Mouse (Mus musculus) heart, embryonic 15.5 days (tissue): Measurements from ENCODE around the gene Tfec. TPM values are rescaled to one million over a fixed set of nuclear protein-coding genes. Genes with fewer than 3 reads are reported as not detected.

Experiments
- ATAC-seq: fragments of 200-750 bp; cut with Nextera tagmentation; replicated peaks from 2 replicates; pipeline ENCODE4 v1.8.0; 2017; ENCODE audit warnings: low read depth, moderate TSS enrichment; ENCODE audit not compliant: insufficient number of reproducible peaks, insufficient read depth, low FRiP score
- H3K27ac ChIP-seq: fragments of 300-500 bp; sonication (generic); 2 replicates; pipeline ENCODE4 v1.5.1; 2015; ENCODE audit warnings: mild to moderate bottlenecking, inconsistent platforms
- H3K27me3 ChIP-seq: fragments of 300-500 bp; sonication (generic); 2 replicates; pipeline ENCODE4 v1.6.1; 2015; ENCODE audit warnings: inconsistent platforms
- H3K36me3 ChIP-seq: fragments of 300-500 bp; sonication (generic); 2 replicates; pipeline ENCODE4 v1.6.1; 2015; ENCODE audit warnings: mild to moderate bottlenecking, inconsistent platforms
- H3K4me1 ChIP-seq: fragments of 300-500 bp; sonication (generic); replicated peaks from 2 replicates; pipeline ENCODE4 v1.6.1; 2015; ENCODE audit warnings: inconsistent platforms
- H3K4me2 ChIP-seq: fragments of 300-500 bp; sonication (generic); 2 replicates; pipeline ENCODE4 v1.6.1; 2015; ENCODE audit warnings: inconsistent platforms, mild to moderate bottlenecking, moderate library complexity
- H3K4me3 ChIP-seq: fragments of 300-500 bp; sonication (generic); 2 replicates; pipeline ENCODE4 v1.5.1; 2015; ENCODE audit warnings: mild to moderate bottlenecking, inconsistent platforms
- H3K9ac ChIP-seq: fragments of 300-500 bp; sonication (generic); 2 replicates; pipeline ENCODE4 v1.6.1; 2015; ENCODE audit warnings: mild to moderate bottlenecking, inconsistent platforms
- H3K9me3 ChIP-seq: fragments of 300-500 bp; sonication (generic); replicated peaks from 2 replicates; pipeline ENCODE4 v1.6.1; 2016; ENCODE audit warnings: inconsistent platforms
- WGBS: fragments of 180-500 bp; shearing (Covaris S2); methylation state at CpG from one replicate; pipeline ENCODE4 v1.1.7; 2015; ENCODE audit warnings: mixed read lengths; 5-methylcytosine and 5-hydroxymethylcytosine counted together
- polyA plus RNA-seq: library from polyadenylated mRNA; unstranded; fragments of >200 nt; fragmentation: Nextera tagmentation; extraction: Ambion mirVana; gene quantifications from 2 replicates; pipeline ENCODE4 v1.2.1, GENCODE M21; 2015

Gene Tfec
- polyA plus RNA-seq, 1 experiment from 2014 or later = 0.55 TPM

DNA sequence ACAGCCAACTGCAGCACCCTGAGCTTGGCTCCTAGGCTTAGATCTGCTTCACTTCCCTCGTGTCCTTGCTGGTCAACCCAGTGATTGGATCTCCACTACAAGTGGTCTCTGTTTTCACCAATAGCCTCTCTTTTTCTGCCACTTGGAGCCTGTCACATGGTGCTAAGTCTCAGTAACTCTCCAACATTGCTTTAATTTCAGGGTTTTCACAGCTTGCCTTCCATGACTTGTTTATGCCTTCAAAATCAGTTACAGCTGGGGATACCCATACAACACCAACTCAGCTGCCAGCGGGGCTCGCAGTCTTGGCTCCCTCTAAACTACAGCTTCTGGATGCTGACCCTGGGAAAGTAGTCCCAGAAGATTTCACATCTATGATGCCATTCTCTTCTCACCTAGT, 113.1 kb downstream of the Tfec start:
- H3K9me3 ChIP-seq = no peaks in the 10 kb centered on the region

More for the DNA sequence above, 113.1 kb downstream of the Tfec start:
- no peak overlapping the region for H3K27ac ChIP-seq
- no peaks in the 10 kb centered on the region for H3K4me1 ChIP-seq
- H3K4me2 ChIP-seq = no peak overlapping the region
- ATAC-seq = no peak
- WGBS = 82% methylated on average over 3 of the region's 3 CpGs
- H3K4me3 ChIP-seq = no peak overlapping the region
- no peak overlapping the region for H3K9ac ChIP-seq
- no peaks in the 10 kb centered on the region for H3K36me3 ChIP-seq
- no peaks in the 10 kb centered on the region for H3K27me3 ChIP-seq

Other genes starting within 250 kb of the Tfec start
- 10.0 and 17.2 TPM in 2 replicates for gene Tes, start 166.7 kb upstream of the Tfec start, polyA plus RNA-seq